Mouse (Mus musculus) kidney, adult 2 months (tissue): ENCODE data around the gene Pkp4. TPM values are rescaled to one million over a fixed set of nuclear protein-coding genes. Genes with fewer than 3 reads are reported as not detected.
A peak's percentile ranks its signal among the peaks of the same experiment; 100 is the strongest.

Source experiments
- DNase-seq: peaks from one replicate; pipeline ENCODE4 v3.0.0; 2021
- H3K27ac ChIP-seq: fragments of 200-500 bp; 2 replicates; pipeline ENCODE4 v1.5.1; 2012; ENCODE audit warnings: low read depth, low read length, control low read depth, inconsistent platforms; ENCODE audit not compliant: insufficient read depth
- H3K27me3 ChIP-seq: fragments of 200-500 bp; replicated peaks from 2 replicates; pipeline ENCODE4 v1.6.1; 2012; ENCODE audit warnings: mild to moderate bottlenecking, moderate library complexity, low read length, inconsistent platforms; ENCODE audit not compliant: control insufficient read depth, insufficient read depth
- H3K36me3 ChIP-seq: fragments of 200-500 bp; 2 replicates; pipeline ENCODE4 v1.6.1; 2012; ENCODE audit warnings: mild to moderate bottlenecking, moderate library complexity, low read length, inconsistent platforms; ENCODE audit not compliant: control insufficient read depth, insufficient read depth
- H3K4me1 ChIP-seq: fragments of 200-500 bp; 2 replicates; pipeline ENCODE4 v1.6.1; 2011; ENCODE audit warnings: low read length; ENCODE audit not compliant: control insufficient read depth, insufficient read depth
- H3K4me3 ChIP-seq: fragments of 200-500 bp; 2 replicates; pipeline ENCODE4 v1.5.1; 2011; ENCODE audit warnings: mild to moderate bottlenecking, low read depth, low read length, control low read depth; ENCODE audit not compliant: insufficient read depth
- CTCF ChIP-seq: fragments of 200-500 bp; conservative IDR thresholded peaks from 2 replicates; pipeline ENCODE4 v1.5.1; 2011; ENCODE audit warnings: low read depth, mild to moderate bottlenecking, control low read depth, low read length, moderate library complexity, mixed read lengths; ENCODE audit not compliant: insufficient read depth, insufficient read length
- POLR2A ChIP-seq: fragments of 200-500 bp; IDR thresholded peaks from one replicate; pipeline ENCODE4 v1.6.1; 2011; ENCODE audit warnings: low read depth, low read length, control low read depth
- WGBS: fragments of 180-500 bp; shearing (Covaris S2); methylation state at CpG from one replicate; pipeline ENCODE4 v1.1.7; 2018; 5-methylcytosine and 5-hydroxymethylcytosine counted together
- polyA plus RNA-seq: library from polyadenylated mRNA; depleted of rRNA; stranded (reverse); fragments of >200 nt; gene quantifications from 2 replicates; pipeline ENCODE4 v1.2.3, GENCODE M21; 2012

Pkp4 gene
- polyA plus RNA-seq, 1 experiment: 211 TPM

- no peak for DNase-seq
- H3K27me3 ChIP-seq: no peaks in the 10 kb centered on the region
- no peak overlapping the region for H3K4me3 ChIP-seq
- H3K4me1 ChIP-seq: no peaks in the 10 kb centered on the region
- TF ChIP-seq CTCF (no peak), POLR2A (no peak)
- 70% methylated on average over 8 of the region's 8 CpGs for WGBS
- H3K27ac ChIP-seq: no peak overlapping the region
- peaks cover 4% of the 10 kb centered on the region; the same call in 1 of the 2 replicates for H3K36me3 ChIP-seq
These were observed 146.7 kb downstream of the Pkp4 start for GRCm38 (mm10) chr2:59307302-59307701.

DNA sequence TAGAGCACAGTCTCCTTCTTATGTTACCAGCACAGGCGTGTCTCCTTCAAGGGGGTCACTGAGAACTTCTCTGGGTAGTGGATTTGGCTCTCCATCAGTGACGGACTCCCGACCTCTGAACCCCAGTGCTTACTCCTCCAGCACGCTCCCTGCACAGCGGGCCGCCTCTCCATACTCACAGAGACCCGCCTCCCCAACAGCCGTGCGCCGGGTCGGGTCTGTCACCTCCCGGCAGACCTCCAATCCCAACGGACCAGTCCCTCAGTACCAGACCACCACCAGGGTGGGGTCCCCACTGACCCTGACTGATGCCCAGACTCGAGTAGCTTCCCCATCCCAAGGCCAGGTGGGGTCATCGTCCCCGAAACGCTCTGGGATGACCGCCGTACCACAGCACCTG is 147.4 kb downstream of the Pkp4 start:
- peaks cover 4% of the 10 kb centered on the region for H3K36me3 ChIP-seq

GRCm38 (mm10) chr2:59313293-59313692 is 152.6 kb downstream of the Pkp4 start:
- no peaks in the 10 kb centered on the region for H3K4me1 ChIP-seq
- H3K4me3 ChIP-seq: no peak overlapping the region
- TF ChIP-seq POLR2A: no peak
- TF ChIP-seq CTCF: no peak
- no peak for DNase-seq
- no peaks in the 10 kb centered on the region for H3K27me3 ChIP-seq
- no peak overlapping the region for H3K27ac ChIP-seq
- H3K36me3 ChIP-seq: peaks cover 6% of the 10 kb centered on the region
- 74% methylated on average over 6 of the region's 6 CpGs for WGBS

More for the DNA sequence above, 147.4 kb downstream of the Pkp4 start:
- 90% methylated on average over 19 of the region's 19 CpGs for WGBS
- H3K4me1 ChIP-seq: no peaks in the 10 kb centered on the region
- no peak overlapping the region for H3K27ac ChIP-seq
- no peaks in the 10 kb centered on the region for H3K27me3 ChIP-seq
- DNase-seq: no peak
- no peak overlapping the region for H3K4me3 ChIP-seq
- TF ChIP-seq POLR2A: no peak

- no peak for DNase-seq
- Histone ChIP-seq H3K27ac (no peak overlapping the region), H3K4me3 (no peak overlapping the region), H3K27me3 (no peaks in the 10 kb centered on the region), H3K4me1 (no peaks in the 10 kb centered on the region), H3K36me3 (peaks cover 13% of the 10 kb centered on the region)
- 100% methylated on average over 1 of the region's 1 CpGs for WGBS
- TF ChIP-seq POLR2A (no peak), CTCF (0 out of 2 replicates have a peak, but pooled peaks have one; percentile 5)
These were observed 158.0 kb downstream of the Pkp4 start for GRCm38 (mm10) chr2:59318631-59319030.

DNA sequence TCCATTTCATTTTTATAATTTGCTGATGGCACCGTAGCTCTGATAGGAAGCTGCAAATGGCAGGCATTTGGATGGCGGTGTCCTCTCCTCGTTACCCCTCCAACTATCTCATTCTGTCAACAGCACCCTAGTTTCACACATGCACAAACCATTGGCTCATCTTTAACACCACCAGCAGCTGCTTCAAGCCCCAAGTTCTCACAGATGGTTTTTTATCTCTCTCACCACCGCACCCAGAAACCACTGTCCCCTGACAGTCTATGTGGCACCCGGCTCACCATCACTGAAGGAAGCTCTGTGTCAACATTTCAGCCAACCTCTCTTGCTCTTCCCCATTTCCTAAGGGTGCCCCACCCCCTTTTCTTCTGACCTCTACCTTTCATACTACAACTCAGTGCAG is 167.3 kb downstream of the Pkp4 start:
- H3K36me3 ChIP-seq: peaks cover 3% of the 10 kb centered on the region; the same call in 1 of the 2 replicates
- no peaks in the 10 kb centered on the region for H3K27me3 ChIP-seq
- DNase-seq: no peak
- TF ChIP-seq CTCF: no peak
- TF ChIP-seq POLR2A: no peak
- no peak overlapping the region for H3K4me3 ChIP-seq
- no peaks in the 10 kb centered on the region for H3K4me1 ChIP-seq
- 90% methylated on average over 5 of the region's 5 CpGs for WGBS
- no peak overlapping the region for H3K27ac ChIP-seq

DNA sequence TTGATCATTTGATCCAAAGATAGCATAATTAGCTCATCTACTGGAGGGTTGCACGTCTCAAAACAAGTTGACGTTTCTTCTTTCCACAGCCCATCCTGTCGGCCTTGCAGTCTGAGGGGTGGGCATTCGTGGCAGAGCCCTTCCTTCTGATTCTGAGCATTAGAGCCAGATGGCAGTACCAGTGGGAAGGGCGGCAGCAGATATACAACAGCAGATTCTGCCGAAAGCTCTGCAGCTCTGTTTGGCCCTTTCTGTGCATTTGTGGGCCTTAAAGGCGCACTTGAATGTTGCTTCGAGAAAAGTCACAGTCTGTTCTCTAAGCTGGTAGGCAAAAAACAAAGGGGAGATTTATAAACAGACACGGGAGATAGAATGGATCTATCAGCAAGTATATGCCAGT is 170.4 kb downstream of the Pkp4 start:
- no peaks in the 10 kb centered on the region for H3K4me1 ChIP-seq
- H3K27me3 ChIP-seq: no peaks in the 10 kb centered on the region
- no peak overlapping the region for H3K27ac ChIP-seq
- H3K4me3 ChIP-seq: no peak overlapping the region
- DNase-seq: no peak
- H3K36me3 ChIP-seq: peaks cover 9% of the 10 kb centered on the region
- TF ChIP-seq CTCF (no peak), POLR2A (no peak)
- WGBS: 78% methylated on average over 9 of the region's 9 CpGs

DNA sequence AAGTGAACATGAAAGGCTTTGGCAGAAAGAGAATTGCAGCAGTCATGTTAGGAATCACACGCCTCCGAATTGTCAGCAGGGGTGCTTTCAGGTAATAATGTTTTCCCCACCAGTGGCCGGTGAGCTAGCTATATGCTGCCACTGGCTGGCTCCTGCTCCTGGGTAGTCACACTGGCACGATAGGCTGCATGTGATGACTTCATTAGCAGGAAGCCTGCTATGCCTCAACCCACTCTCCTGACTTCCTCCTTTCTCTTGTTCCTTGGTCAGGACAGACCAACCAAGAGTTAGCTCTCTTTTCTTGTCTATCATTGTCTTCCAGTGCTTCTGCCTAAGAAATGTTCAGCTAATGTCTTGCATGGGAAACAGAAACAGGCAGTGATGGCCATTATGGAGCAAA is 171.9 kb downstream of the Pkp4 start:
- TF ChIP-seq POLR2A (no peak), CTCF (no peak)
- no peak for DNase-seq
- H3K4me1 ChIP-seq: no peaks in the 10 kb centered on the region
- no peak overlapping the region for H3K27ac ChIP-seq
- H3K27me3 ChIP-seq: no peaks in the 10 kb centered on the region
- WGBS: 86% methylated on average over 4 of the region's 4 CpGs
- H3K36me3 ChIP-seq: peaks cover 8% of the 10 kb centered on the region
- no peak overlapping the region for H3K4me3 ChIP-seq

GRCm38 (mm10) chr2:59338501-59338900 is 177.9 kb downstream of the Pkp4 start:
- DNase-seq: peak; percentile 39
- Histone ChIP-seq H3K4me1 (no peaks in the 10 kb centered on the region; the same call in 1 of the 2 replicates), H3K27me3 (no peaks in the 10 kb centered on the region), H3K4me3 (no peak overlapping the region), H3K27ac (peak overlapping the region; percentile 32; the same call in 1 of the 2 replicates), H3K36me3 (peaks cover 8% of the 10 kb centered on the region)
- WGBS: 44% methylated on average over 11 of the region's 11 CpGs
- no peak for TF ChIP-seq POLR2A
- TF ChIP-seq CTCF: no peak
